Mouse (Mus musculus): ENCODE data around the gene Fbf1.

GRCm38 (mm10) chr11:116101931-116102381, 66.0 kb downstream of the Fbf1 start:
- TF ChIP-seq CTCF (IDR thresholded peaks at IDR 0.05; ENCODE audit: low read depth, low read length) (no peak), POLR2A (IDR thresholded peaks at IDR 0.05; ENCODE audit: extremely low read depth, insufficient read depth, low read length) (no peak)

Data from liver, adult 2 months (tissue).